Mouse (Mus musculus): ENCODE measurements around the gene Srcin1. TPM values are rescaled to one million over a fixed set of nuclear protein-coding genes. Genes with fewer than 3 reads are reported as not detected.

Srcin1 gene
- total RNA-seq, 2 experiments from 2014 or later: not detected

- ATAC-seq (ENCODE audit: poor library complexity, severe bottlenecking): no peak
Observed at GRCm38 (mm10) chr11:97471276-97471675, 104.7 kb downstream of the Srcin1 start.

- no peak for ATAC-seq (ENCODE audit: poor library complexity, severe bottlenecking)
Observed at GRCm38 (mm10) chr11:97469828-97470227, 106.2 kb downstream of the Srcin1 start.

- peak; percentile 96 for ATAC-seq (ENCODE audit: poor library complexity, severe bottlenecking)
Observed at GRCm38 (mm10) chr11:97468639-97469287, 107.2 kb downstream of the Srcin1 start.

- no peak for ATAC-seq (ENCODE audit: poor library complexity, severe bottlenecking)
Observed at GRCm38 (mm10) chr11:97466444-97467160, 109.4 kb downstream of the Srcin1 start.

- ATAC-seq (ENCODE audit: poor library complexity, severe bottlenecking): no peak
Observed at GRCm38 (mm10) chr11:97465957-97466356, 110.0 kb downstream of the Srcin1 start.

- no peak for ATAC-seq (ENCODE audit: poor library complexity, severe bottlenecking)
Observed at GRCm38 (mm10) chr11:97463991-97464390, 112.0 kb downstream of the Srcin1 start.

GRCm38 (mm10) chr11:97463166-97463565 is 112.8 kb downstream of the Srcin1 start:
- ATAC-seq (ENCODE audit: poor library complexity, severe bottlenecking): no peak

GRCm38 (mm10) chr11:97462538-97462937 is 113.4 kb downstream of the Srcin1 start:
- no peak for ATAC-seq (ENCODE audit: poor library complexity, severe bottlenecking)

- ATAC-seq (ENCODE audit: poor library complexity, severe bottlenecking): no peak
Observed at GRCm38 (mm10) chr11:97461307-97461820, 114.6 kb downstream of the Srcin1 start.

Other genes with a start within 250 kb of the Srcin1 start
- gene Gpr179, start 224.1 kb downstream of the Srcin1 start, total RNA-seq (2015): not detected in 2 replicates
- gene Gpr179, start 224.1 kb downstream of the Srcin1 start, total RNA-seq (2017): under 0.01 TPM in 1 of 2 replicates, not detected in the other
- 4.0 and 4.4 TPM in 2 replicates for gene Socs7, start 213.6 kb downstream of the Srcin1 start, total RNA-seq (2015)
- 7.6 and 8.5 TPM in 2 replicates for gene Socs7, start 213.6 kb downstream of the Srcin1 start, total RNA-seq (2017)
- gene Arhgap23, start 160.7 kb downstream of the Srcin1 start, total RNA-seq (2015): 7.7 and 9.8 TPM in 2 replicates
- 5.8 and 9.4 TPM in 2 replicates for gene Arhgap23, start 160.7 kb downstream of the Srcin1 start, total RNA-seq (2017)
- not detected in 2 replicates for gene 4933428G20Rik, start 75.8 kb downstream of the Srcin1 start, total RNA-seq (2015)
- gene 4933428G20Rik, start 75.8 kb downstream of the Srcin1 start, total RNA-seq (2017): not detected in 2 replicates
- 0.18 and 1.2 TPM in 2 replicates for gene Epop, start 53.5 kb upstream of the Srcin1 start, total RNA-seq (2015)
- 0.40 TPM in 1 of 2 replicates, not detected in the other for gene Epop, start 53.5 kb upstream of the Srcin1 start, total RNA-seq (2017)
- 4.3 and 6.3 TPM in 2 replicates for gene Mllt6, start 87.2 kb upstream of the Srcin1 start, total RNA-seq (2015)
- gene Mllt6, start 87.2 kb upstream of the Srcin1 start, total RNA-seq (2017): 6.9 and 7.1 TPM in 2 replicates
- 18.7 and 19.8 TPM in 2 replicates for gene Cisd3, start 109.6 kb upstream of the Srcin1 start, total RNA-seq (2015)
- gene Cisd3, start 109.6 kb upstream of the Srcin1 start, total RNA-seq (2017): 2.3 and 12.8 TPM in 2 replicates
- 2.8 and 3.1 TPM in 2 replicates for gene Pcgf2, start 124.3 kb upstream of the Srcin1 start, total RNA-seq (2015)
- gene Pcgf2, start 124.3 kb upstream of the Srcin1 start, total RNA-seq (2017): 1.0 and 2.4 TPM in 2 replicates
- 81.0 and 111 TPM in 2 replicates for gene Psmb3, start 127.2 kb upstream of the Srcin1 start, total RNA-seq (2015)
- 137 and 179 TPM in 2 replicates for gene Psmb3, start 127.2 kb upstream of the Srcin1 start, total RNA-seq (2017)
- 14.9 and 17.3 TPM in 2 replicates for gene Pip4k2b, start 168.5 kb upstream of the Srcin1 start, total RNA-seq (2015)
- 19.6 and 25.7 TPM in 2 replicates for gene Pip4k2b, start 168.5 kb upstream of the Srcin1 start, total RNA-seq (2017)
- gene Cwc25, start 190.4 kb upstream of the Srcin1 start, total RNA-seq (2015): 11.1 and 11.8 TPM in 2 replicates
- gene Cwc25, start 190.4 kb upstream of the Srcin1 start, total RNA-seq (2017): 21.0 and 22.4 TPM in 2 replicates
- gene 1700001P01Rik, start 199.7 kb upstream of the Srcin1 start, total RNA-seq (2015): not detected in 2 replicates
- not detected in 2 replicates for gene 1700001P01Rik, start 199.7 kb upstream of the Srcin1 start, total RNA-seq (2017)
- 1,123 and 1,179 TPM in 2 replicates for gene Rpl23, start 206.3 kb upstream of the Srcin1 start, total RNA-seq (2015)
- 895 and 904 TPM in 2 replicates for gene Rpl23, start 206.3 kb upstream of the Srcin1 start, total RNA-seq (2017)
- 121 and 128 TPM in 2 replicates for gene Lasp1, start 222.8 kb upstream of the Srcin1 start, total RNA-seq (2015)
- 315 and 351 TPM in 2 replicates for gene Lasp1, start 222.8 kb upstream of the Srcin1 start, total RNA-seq (2017)